Mouse (Mus musculus) bone marrow, adult 2 months (tissue): ENCODE measurements around the gene Negr1. TPM values are rescaled to one million over a fixed set of nuclear protein-coding genes. Genes with fewer than 3 reads are reported as not detected.

Experiments
- H3K27ac ChIP-seq: fragments of 200-500 bp; 2 replicates; pipeline ENCODE4 v1.5.1; 2012; ENCODE audit warnings: low read depth, mild to moderate bottlenecking, control low read depth, inconsistent platforms, low read length; ENCODE audit not compliant: control insufficient read depth, poor library complexity, insufficient read depth
- H3K4me1 ChIP-seq: fragments of 200-500 bp; 2 replicates; pipeline ENCODE4 v1.6.1; 2011; ENCODE audit warnings: low read length; ENCODE audit not compliant: control insufficient read depth, insufficient read depth
- H3K4me3 ChIP-seq: fragments of 200-500 bp; replicated peaks from 2 replicates; pipeline ENCODE3; 2011; ENCODE audit warnings: mild to moderate bottlenecking, low read depth, low read length, control low read depth; ENCODE audit not compliant: control insufficient read depth
- CTCF ChIP-seq: fragments of 200-500 bp; IDR thresholded peaks from 2 replicates; pipeline ENCODE4 v1.5.1; 2011; ENCODE audit warnings: low read length, control low read depth; ENCODE audit not compliant: control insufficient read depth, insufficient read depth
- POLR2A ChIP-seq: fragments of 200-500 bp; IDR thresholded peaks from 2 replicates; pipeline ENCODE4 v1.6.1; 2011; ENCODE audit warnings: low read depth, mild to moderate bottlenecking, control low read depth, low read length, borderline replicate concordance; ENCODE audit not compliant: control insufficient read depth
- WGBS: fragments of 180-500 bp; shearing (Covaris S2); methylation state at CpG from one replicate; pipeline ENCODE4 v1.1.7; 2018; 5-methylcytosine and 5-hydroxymethylcytosine counted together
- polyA plus RNA-seq: library from polyadenylated mRNA; stranded (reverse); fragments of >200 nt; gene quantifications from 2 replicates; pipeline ENCODE4 v1.2.4, GENCODE M21; 2011; ENCODE audit warnings: low replicate concordance; ENCODE audit not compliant: missing spikeins, insufficient read depth, insufficient read length

Negr1 gene
- polyA plus RNA-seq, 1 experiment: 1.8 TPM

DNA sequence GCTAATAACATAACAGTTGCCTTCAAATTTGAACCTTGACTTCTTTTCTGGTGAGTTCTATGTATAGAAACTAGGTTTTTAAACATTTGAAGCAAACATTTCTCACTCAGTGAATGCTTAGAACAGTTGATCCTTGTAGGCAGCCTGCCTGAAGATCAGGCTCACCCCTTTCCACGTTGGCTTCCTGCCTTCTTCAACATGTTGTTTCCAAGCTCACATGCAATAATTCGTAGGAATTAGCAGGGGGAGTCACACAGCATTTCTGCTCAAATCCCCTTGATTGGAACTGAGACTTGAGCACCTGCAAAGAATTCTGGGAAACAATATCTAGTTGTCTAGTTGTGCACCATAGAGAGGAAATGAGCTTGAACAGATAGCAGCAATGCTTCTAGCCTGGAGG is 430.6 kb downstream of the Negr1 start:
- H3K4me1 ChIP-seq: no peaks in the 10 kb centered on the region
- WGBS: 55% methylated on average over 2 of the region's 2 CpGs
- TF ChIP-seq CTCF: no peak
- no peak for TF ChIP-seq POLR2A
- no peak overlapping the region for H3K27ac ChIP-seq
- H3K4me3 ChIP-seq: no peak overlapping the region

DNA sequence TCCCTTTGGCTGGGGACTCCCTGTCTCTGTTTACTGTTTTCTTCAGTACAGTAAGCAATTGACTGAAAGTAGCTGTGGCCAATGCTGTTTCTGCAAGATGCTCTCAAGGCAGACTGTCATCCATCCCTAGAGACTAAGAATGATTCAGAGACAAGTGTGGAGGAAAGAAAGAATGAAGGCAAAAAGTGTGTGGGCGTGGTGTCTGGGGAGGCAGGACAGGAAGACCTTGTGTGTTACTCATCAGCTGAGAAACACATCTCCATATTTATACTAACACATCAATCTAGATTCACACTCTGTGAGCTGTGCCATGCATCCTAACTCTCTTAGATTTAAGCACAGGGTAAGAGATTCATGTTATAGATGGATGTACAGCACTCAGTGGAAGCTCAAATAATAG is 431.2 kb downstream of the Negr1 start:
- H3K4me3 ChIP-seq: no peak overlapping the region

DNA sequence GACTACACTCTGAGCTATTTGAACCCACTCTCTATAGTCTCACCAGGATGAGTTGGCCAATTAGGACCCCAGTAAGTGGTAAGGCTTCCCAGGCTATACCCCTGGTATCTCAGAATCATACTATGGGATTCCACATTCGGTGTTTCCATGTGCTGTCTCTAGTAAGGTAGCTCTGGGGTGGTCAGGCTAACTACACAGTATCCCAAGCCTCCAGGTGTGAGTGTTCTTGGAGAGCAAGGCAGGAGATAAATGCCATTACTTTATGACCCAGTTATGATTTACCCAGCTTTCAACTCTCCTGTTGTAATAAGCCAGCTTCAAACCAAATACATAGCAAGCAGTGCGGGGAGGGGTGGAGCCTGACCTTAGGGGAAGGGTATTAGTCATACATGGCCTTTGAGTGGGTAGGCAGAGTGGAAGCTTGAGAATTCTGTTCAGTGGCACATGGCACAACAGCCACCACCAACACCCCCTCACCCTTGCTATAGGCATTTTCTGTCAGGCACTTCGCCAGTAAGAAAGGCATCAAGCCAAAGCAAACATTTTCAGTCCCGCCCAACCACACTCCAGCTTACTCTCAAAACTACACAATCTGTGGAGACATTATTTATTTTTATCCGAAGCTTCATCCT is 437.7 kb downstream of the Negr1 start:
- no peak overlapping the region for H3K4me3 ChIP-seq
- WGBS: 62% methylated on average over 5 of the region's 5 CpGs
- H3K4me1 ChIP-seq: no peaks in the 10 kb centered on the region
- no peak overlapping the region for H3K27ac ChIP-seq
- TF ChIP-seq CTCF (no peak), POLR2A (no peak)

More for the DNA sequence above, 431.2 kb downstream of the Negr1 start:
- Histone ChIP-seq H3K27ac (no peak overlapping the region), H3K4me1 (no peaks in the 10 kb centered on the region)
- 67% methylated on average over 1 of the region's 1 CpGs for WGBS
- TF ChIP-seq POLR2A: no peak
- no peak for TF ChIP-seq CTCF

DNA sequence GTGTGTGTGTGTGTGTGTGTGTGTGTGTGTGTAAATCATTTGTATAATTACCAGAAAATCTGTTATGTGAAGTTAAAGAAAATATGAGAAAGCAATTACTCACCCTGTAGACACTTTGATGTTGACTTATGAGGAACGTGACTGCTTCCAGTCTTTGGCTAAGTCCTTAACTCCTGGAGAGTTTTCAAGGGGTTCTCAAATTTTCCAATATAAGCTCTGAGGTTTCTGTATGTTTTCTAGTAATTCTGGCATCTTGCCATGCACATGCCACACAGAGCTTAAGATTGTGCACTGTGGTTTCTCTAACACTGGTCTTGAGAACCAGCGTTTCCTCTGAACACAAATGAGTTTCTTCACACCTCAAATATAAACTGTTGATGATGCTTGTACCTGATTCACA is 460.0 kb downstream of the Negr1 start:
- no peak for TF ChIP-seq CTCF
- TF ChIP-seq POLR2A: no peak
- Histone ChIP-seq H3K27ac (no peak overlapping the region), H3K4me1 (no peaks in the 10 kb centered on the region), H3K4me3 (no peak overlapping the region)
- 18% methylated on average over 2 of the region's 2 CpGs for WGBS

DNA sequence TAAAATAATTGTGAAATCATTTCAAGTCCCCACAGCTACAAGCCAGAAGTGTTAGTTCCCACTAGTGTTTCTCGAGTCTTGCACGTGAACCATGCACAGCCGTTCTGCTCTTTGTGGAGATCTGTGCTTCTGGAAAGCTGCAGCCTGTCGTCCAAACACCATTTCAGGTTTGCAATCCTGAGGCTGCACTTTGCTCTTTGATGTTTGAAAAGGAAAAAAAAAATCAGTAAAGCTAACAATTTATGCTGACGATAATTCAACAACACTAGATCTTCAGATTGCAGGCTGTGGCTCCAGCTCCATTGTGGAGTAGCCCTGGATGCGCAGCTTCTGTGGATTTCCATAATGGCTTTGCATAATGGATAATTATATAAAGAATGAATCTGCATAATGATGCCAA is 463.0 kb downstream of the Negr1 start:
- no peak overlapping the region for H3K27ac ChIP-seq
- no peak for TF ChIP-seq CTCF
- no peak for TF ChIP-seq POLR2A
- WGBS: 81% methylated on average over 6 of the region's 6 CpGs
- no peak overlapping the region for H3K4me3 ChIP-seq
- H3K4me1 ChIP-seq: no peaks in the 10 kb centered on the region

DNA sequence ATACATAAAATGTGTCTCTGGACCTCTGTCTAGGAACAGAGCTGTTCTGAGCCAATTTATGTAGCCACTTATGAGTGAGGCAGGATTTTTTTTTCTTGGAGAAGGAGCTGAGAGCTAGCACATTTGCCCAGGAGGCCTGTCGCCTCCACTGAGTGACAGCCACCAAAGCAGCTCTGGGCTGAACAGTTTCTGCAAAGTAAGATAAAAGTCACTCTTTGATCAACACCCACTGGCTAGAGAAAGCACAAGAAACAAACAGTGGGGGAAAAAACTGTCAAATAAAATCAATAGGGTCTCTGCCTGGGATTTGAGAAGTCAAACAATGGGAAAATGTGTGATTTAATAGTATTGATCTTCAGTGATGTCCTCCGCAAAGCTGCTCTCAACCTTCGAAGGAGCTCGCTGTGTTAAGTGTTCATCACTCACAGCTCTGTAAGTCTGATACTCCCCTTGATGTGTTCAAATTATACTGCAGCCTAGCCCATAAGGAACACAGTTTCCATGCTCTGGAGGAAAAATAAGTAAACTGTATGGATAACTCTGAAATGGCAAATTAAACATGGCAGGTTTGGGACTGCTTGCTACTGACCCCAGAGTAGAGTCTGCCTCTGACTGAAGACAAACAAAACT is 470.0 kb downstream of the Negr1 start:
- Histone ChIP-seq H3K4me1 (no peaks in the 10 kb centered on the region; the same call in 1 of the 2 replicates), H3K27ac (no peak overlapping the region), H3K4me3 (no peak overlapping the region)
- WGBS: 73% methylated on average over 4 of the region's 4 CpGs
- no peak for TF ChIP-seq POLR2A
- no peak for TF ChIP-seq CTCF

DNA sequence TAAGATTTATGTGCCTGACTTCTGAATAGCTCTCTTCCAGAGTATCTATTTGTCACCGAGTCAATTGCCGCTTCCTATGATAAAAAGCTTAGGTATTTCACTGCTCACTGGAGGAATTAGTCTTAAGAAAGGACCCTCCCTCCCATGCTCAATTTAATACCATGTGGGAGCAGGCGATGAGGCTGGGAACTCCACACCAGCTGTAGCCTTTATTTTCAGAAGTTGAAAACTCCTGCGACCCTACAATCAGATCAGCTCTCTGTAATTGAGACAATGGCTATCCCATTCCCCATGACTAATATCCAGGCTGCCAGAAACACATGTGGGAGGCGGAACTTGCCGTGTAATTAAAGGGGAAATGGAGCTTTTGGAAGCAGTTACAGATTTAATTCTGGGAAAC is 474.4 kb downstream of the Negr1 start:
- 64% methylated on average over 6 of the region's 6 CpGs for WGBS
- Histone ChIP-seq H3K4me3 (no peak overlapping the region), H3K4me1 (no peaks in the 10 kb centered on the region; the same call in 1 of the 2 replicates), H3K27ac (no peak overlapping the region)
- TF ChIP-seq CTCF: no peak
- TF ChIP-seq POLR2A: no peak

DNA sequence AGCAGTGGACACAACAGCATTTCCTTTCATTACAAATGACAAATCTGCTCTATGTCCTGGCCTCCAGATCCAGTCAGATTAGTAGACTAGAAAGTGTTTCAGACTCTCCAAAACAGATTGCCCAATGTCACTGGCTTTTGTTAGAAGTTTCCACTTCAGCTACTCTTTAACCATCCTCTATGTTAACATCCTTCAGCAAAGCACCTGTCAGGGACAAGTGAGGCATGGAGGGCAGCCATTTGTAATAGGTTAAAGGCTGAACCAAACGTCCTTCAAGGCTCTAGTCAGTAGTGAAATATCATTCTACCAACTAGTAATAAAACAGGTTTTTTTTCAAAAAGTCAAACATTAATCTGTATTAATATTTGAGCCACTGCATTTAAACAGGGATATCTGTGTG is 475.0 kb downstream of the Negr1 start:
- WGBS: 58% methylated on average over 1 of the region's 1 CpGs
- H3K4me3 ChIP-seq: no peak overlapping the region

More for the DNA sequence above, 475.0 kb downstream of the Negr1 start:
- TF ChIP-seq POLR2A (no peak), CTCF (no peak)
- H3K4me1 ChIP-seq: no peaks in the 10 kb centered on the region; the same call in 1 of the 2 replicates
- H3K27ac ChIP-seq: no peak overlapping the region
